Mouse (Mus musculus) limb, embryonic 15.5 days (tissue): ENCODE results near the gene Itih1. TPM values are rescaled to one million over a fixed set of nuclear protein-coding genes. Genes with fewer than 3 reads are reported as not detected.

Experiments used
- ATAC-seq: fragments of 200-750 bp; cut with Nextera tagmentation; 2 replicates; pipeline ENCODE4 v1.8.0; 2017; ENCODE audit warnings: low read depth, moderate TSS enrichment; ENCODE audit not compliant: insufficient number of reproducible peaks, low FRiP score, low TSS enrichment
- H3K27ac ChIP-seq: fragments of 300-500 bp; sonication (generic); 2 replicates; pipeline ENCODE4 v1.5.1; 2015; ENCODE audit warnings: moderate library complexity, mild to moderate bottlenecking, inconsistent platforms
- H3K27me3 ChIP-seq: fragments of 300-500 bp; sonication (generic); 2 replicates; pipeline ENCODE4 v1.6.1; 2015; ENCODE audit warnings: inconsistent platforms
- H3K36me3 ChIP-seq: fragments of 300-500 bp; sonication (generic); 2 replicates; pipeline ENCODE4 v1.6.1; 2015; ENCODE audit warnings: inconsistent platforms
- H3K4me1 ChIP-seq: fragments of 300-500 bp; sonication (generic); 2 replicates; pipeline ENCODE4 v1.6.1; 2015; ENCODE audit warnings: inconsistent platforms
- H3K4me2 ChIP-seq: fragments of 300-500 bp; sonication (generic); 2 replicates; pipeline ENCODE4 v1.6.1; 2015; ENCODE audit warnings: mild to moderate bottlenecking, inconsistent platforms
- H3K4me3 ChIP-seq: fragments of 300-500 bp; sonication (generic); 2 replicates; pipeline ENCODE4 v1.5.1; 2015; ENCODE audit warnings: mild to moderate bottlenecking, inconsistent platforms
- H3K9ac ChIP-seq: fragments of 300-500 bp; sonication (generic); 2 replicates; pipeline ENCODE4 v1.6.1; 2015; ENCODE audit warnings: inconsistent platforms
- H3K9me3 ChIP-seq: fragments of 300-500 bp; sonication (generic); 2 replicates; pipeline ENCODE4 v1.6.1; 2016; ENCODE audit warnings: inconsistent platforms
- WGBS: fragments of 180-500 bp; shearing (Covaris S2); methylation state at CpG from one replicate; pipeline ENCODE4 v1.1.7; 2015; 5-methylcytosine and 5-hydroxymethylcytosine counted together
- polyA plus RNA-seq: library from polyadenylated mRNA; unstranded; fragments of >200 nt; fragmentation: Nextera tagmentation; extraction: Ambion mirVana; gene quantifications from 2 replicates; pipeline ENCODE4 v1.2.1, GENCODE M21; 2015

Itih1 gene
- polyA plus RNA-seq, 1 experiment from 2014 or later, result 0.20 TPM

DNA sequence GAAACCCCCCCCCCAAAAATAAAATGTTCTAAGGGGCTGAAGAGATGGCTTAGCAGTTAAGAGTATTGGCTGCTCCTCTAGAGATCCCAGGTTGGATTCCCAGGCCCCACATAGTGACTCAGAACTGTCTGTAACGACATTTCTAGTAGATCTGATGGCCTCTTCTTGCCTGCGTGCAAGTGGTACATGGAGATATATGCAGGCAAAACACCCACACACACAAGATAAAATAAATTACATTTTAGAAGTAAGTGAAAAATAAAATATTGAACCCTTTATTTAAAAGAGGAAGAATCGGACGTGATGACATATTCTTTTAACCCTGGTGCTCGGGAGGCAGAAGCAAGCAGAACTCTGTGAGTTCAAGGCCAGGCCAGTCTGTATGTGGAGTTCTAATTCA lies 40.5 kb downstream of the Itih1 start:
- no peak overlapping the region for H3K27ac ChIP-seq
- H3K36me3 ChIP-seq, result no peaks in the 10 kb centered on the region

DNA sequence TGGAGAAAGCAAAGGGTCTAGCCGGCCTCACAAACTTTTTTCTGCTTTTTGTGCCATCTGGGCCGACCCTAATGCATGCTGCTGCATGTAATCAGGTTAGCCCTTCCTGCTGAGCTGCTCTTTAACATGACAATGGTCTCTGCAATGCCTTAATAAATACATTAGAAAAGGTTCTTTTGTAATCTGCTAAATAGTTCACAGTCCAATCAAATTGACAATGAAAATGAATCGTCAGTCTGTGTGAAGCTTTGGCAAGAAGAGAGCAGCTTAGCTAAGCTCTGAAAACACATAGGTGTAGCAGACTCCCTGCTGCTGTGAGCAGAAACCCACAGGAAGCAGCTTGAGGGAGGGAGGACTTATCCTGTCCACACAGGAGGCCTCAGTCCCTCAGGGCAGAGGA lies 43.1 kb downstream of the Itih1 start:
- Histone ChIP-seq H3K4me1 (no peaks in the 10 kb centered on the region), H3K4me3 (no peak overlapping the region), H3K27ac (no peak overlapping the region), H3K4me2 (no peak overlapping the region), H3K27me3 (no peaks in the 10 kb centered on the region), H3K36me3 (no peaks in the 10 kb centered on the region), H3K9me3 (no peaks in the 10 kb centered on the region), H3K9ac (no peak overlapping the region)
- WGBS, result 74% methylated on average over 3 of the region's 3 CpGs
- ATAC-seq, result no peak

More for the DNA sequence above, 40.5 kb downstream of the Itih1 start:
- no peaks in the 10 kb centered on the region for H3K27me3 ChIP-seq
- 94% methylated on average over 5 of the region's 5 CpGs for WGBS
- no peaks in the 10 kb centered on the region for H3K9me3 ChIP-seq
- H3K4me2 ChIP-seq, result no peak overlapping the region
- H3K9ac ChIP-seq, result no peak overlapping the region
- ATAC-seq, result no peak
- H3K4me3 ChIP-seq, result no peak overlapping the region
- no peaks in the 10 kb centered on the region for H3K4me1 ChIP-seq

DNA sequence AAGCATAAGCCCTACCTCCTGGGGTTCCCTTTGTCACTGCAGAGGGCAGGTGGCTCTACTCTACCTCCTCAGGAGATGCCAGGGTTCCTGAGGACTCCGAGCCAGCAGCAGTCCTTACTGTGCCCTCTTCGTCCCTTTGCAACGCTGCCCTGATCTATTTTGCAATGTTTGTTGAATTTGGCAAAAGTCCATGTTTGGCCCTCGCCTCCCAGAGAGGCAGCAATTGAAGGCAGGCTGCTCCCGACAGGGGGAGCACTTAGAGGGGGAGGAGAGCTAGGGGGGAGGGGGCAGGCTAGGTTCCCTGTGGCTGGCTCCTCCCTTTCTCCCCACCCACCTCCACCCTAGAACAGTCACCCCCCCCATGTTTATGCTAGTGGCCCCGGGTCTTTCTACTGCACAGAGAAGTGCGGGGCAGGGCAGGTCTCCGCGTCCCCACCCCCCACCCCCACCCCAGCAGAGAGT lies 54.8 kb downstream of the Itih1 start:
- H3K36me3 ChIP-seq, result no peaks in the 10 kb centered on the region
- H3K9me3 ChIP-seq, result no peaks in the 10 kb centered on the region
- no peak overlapping the region for H3K27ac ChIP-seq
- H3K27me3 ChIP-seq, result no peaks in the 10 kb centered on the region
- no peak overlapping the region for H3K9ac ChIP-seq
- peak overlapping the region; percentile 27 for H3K4me2 ChIP-seq
- peaks cover 7% of the 10 kb centered on the region for H3K4me1 ChIP-seq
- no peak for ATAC-seq
- 11% methylated on average over 9 of the region's 9 CpGs for WGBS
- H3K4me3 ChIP-seq, result no peak overlapping the region

DNA sequence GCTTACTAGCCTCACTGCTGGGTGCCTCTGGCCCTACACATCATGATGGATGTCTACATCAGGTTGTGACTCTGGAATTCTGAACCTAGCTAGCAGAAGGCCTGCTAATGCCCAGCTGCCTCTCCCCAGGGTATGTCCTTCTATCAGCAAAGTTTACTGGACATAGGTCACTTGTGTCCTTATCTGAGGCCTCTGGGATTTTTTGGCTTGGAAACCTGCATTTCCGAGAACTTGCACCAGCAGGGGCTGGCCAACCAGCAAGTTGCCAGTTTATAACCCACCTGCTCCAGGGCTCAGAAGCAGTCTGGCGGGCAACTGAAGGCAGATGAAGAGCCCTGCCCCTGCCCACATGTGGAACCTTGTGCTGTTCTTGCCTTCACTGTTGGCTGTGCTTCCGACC lies 56.9 kb downstream of the Itih1 start, which contains the start of gene Itih4:
TSS of gene Itih4 (plus strand) at position 273 of the 400 bp plus-strand sequence.
- ATAC-seq, result no peak
- Histone ChIP-seq H3K36me3 (no peaks in the 10 kb centered on the region), H3K9me3 (no peaks in the 10 kb centered on the region), H3K9ac (no peak within 1 kb of the TSS), H3K4me3 (no peak within 1 kb of the TSS), H3K4me2 (no peak within 1 kb of the TSS), H3K4me1 (peaks cover 7% of the 10 kb centered on the region), H3K27me3 (no peaks in the 10 kb centered on the region), H3K27ac (no peak within 1 kb of the TSS)
- 82% methylated on average over 3 of the region's 3 CpGs for WGBS

DNA sequence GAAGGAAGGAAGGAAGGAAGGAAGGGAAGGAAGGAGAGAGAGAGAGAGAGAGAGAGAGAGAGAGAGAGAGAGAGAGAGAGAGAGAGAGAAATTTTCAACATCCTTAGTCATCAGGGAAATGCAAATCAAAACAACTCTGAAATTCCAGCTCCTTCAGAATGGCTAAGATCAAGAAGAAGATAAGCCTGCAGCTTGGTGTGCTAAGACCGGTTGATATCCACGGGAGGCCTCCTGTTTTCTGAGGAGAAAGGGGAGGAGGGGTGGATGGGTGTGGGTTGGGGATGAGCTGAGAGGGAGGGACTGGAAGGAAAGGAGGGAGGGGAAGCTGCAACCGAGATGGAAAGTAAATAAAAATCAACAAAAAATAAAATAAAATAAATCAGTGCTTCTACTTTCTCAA lies 57.8 kb downstream of the Itih1 start:
- ATAC-seq, result no peak
- Histone ChIP-seq H3K36me3 (no peaks in the 10 kb centered on the region), H3K27me3 (no peaks in the 10 kb centered on the region)

DNA sequence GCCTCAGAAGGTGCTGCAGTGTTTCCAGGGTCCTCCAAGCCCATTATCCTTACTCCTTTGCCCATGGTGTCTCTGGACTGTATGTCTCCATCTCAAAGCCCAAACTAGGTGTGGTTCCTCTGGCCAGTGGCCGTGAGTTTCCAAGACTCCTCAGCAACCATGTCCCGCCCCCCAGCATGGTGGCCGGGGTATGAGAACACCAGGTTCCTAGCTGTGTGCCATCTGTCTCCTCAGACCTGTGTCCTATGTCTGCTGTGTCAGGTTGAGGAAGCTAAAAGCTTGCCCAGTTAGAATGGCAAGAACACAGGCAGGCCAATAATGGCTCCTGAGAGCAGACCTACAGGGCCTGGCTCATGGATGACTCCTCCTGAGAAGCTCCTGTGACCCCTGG lies 61.4 kb downstream of the Itih1 start:
- H3K36me3 ChIP-seq, result peaks cover 5% of the 10 kb centered on the region; the same call in 1 of the 2 replicates
- no peaks in the 10 kb centered on the region for H3K9me3 ChIP-seq
- 86% methylated on average over 3 of the region's 3 CpGs for WGBS
- no peak overlapping the region for H3K9ac ChIP-seq
- H3K27me3 ChIP-seq, result no peaks in the 10 kb centered on the region
- H3K4me2 ChIP-seq, result no peak overlapping the region
- H3K27ac ChIP-seq, result no peak overlapping the region
- H3K4me3 ChIP-seq, result no peak overlapping the region
- H3K4me1 ChIP-seq, result peaks cover 19% of the 10 kb centered on the region; the same call in 1 of the 2 replicates
- ATAC-seq, result no peak

More for the DNA sequence above, 57.8 kb downstream of the Itih1 start:
- H3K9me3 ChIP-seq, result no peaks in the 10 kb centered on the region
- peaks cover 9% of the 10 kb centered on the region for H3K4me1 ChIP-seq
- no peak overlapping the region for H3K4me3 ChIP-seq
- no peak overlapping the region for H3K4me2 ChIP-seq
- H3K27ac ChIP-seq, result no peak overlapping the region
- no peak overlapping the region for H3K9ac ChIP-seq
- 19% methylated on average over 3 of the region's 3 CpGs for WGBS

DNA sequence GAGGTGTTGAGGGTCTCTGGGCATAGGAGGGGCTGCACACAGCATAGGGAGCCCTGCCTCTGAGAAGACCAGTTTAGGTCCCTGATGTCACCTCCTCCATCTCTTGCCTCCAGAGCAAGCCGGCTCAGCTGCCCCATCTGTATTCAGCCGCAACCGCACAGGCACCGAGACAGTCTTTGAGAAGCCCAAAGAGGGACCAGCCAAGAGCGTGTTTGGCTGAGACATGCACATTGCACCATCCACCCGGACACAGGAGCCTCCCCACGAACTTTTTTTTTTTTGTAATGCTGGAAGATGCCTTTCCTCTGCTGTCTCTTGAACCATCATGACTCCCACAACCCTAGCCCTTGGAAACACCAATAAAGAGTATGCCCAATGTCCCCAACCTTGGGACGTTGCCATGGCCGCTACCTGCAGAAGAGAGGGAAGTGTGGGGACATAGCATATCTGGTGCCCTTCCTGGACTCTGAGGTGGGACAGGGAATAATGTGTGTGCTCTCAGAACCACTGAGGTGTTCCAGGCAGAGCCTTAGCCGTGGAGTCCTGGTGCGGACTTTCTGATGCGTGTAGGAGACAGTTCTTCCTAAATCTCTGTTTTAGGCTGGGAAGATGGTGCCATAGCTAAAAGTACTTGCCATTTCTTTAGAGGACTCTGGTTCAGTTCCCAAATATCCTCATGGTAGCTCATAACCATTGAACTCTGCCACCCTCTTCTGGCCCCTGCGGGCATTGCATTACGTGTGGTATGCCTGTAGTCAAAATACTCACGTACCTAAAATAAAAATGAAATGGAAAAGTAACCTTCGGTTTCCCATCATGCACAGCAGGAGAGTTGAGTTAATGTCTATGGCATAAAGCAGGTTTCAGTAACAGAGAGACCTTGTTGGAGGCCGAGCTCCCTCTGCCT lies 62.0 kb downstream of the Itih1 start:
- no peaks in the 10 kb centered on the region for H3K27me3 ChIP-seq
- no peak overlapping the region for H3K9ac ChIP-seq
- H3K4me3 ChIP-seq, result no peak overlapping the region
- H3K27ac ChIP-seq, result no peak overlapping the region
- H3K4me2 ChIP-seq, result no peak overlapping the region
- H3K4me1 ChIP-seq, result peaks cover 19% of the 10 kb centered on the region; the same call in 1 of the 2 replicates
- no peaks in the 10 kb centered on the region for H3K9me3 ChIP-seq
- H3K36me3 ChIP-seq, result peaks cover 9% of the 10 kb centered on the region; the same call in 1 of the 2 replicates
- ATAC-seq, result no peak
- WGBS, result 76% methylated on average over 17 of the region's 17 CpGs

DNA sequence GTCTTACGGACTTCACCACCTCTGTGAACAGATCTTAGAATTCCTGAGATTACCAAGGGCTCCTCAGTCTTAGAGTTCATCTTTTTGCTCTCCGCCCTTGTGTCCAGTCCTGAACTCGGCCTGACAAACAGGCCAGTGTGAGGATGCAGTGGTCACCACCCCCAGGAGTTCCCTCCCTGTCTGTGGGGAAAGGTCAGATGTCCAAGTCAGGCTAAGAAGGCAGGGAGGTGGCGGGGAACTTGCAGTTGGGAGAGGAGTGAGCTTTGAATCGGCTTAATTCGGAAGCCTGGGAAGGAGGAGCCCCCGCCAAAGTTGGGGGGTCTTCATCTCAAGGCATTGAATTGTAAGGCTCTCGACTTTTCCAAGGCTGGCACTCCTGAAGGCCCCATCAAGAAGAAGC lies 62.8 kb downstream of the Itih1 start:
- Histone ChIP-seq H3K4me1 (peaks cover 19% of the 10 kb centered on the region; the same call in 1 of the 2 replicates), H3K4me3 (no peak overlapping the region), H3K36me3 (peaks cover 14% of the 10 kb centered on the region), H3K4me2 (no peak overlapping the region), H3K9me3 (no peaks in the 10 kb centered on the region), H3K27me3 (no peaks in the 10 kb centered on the region), H3K27ac (peak overlapping the region; percentile 68; the same call in 1 of the 2 replicates), H3K9ac (no peak overlapping the region)
- ATAC-seq, result no peak
- WGBS, result 74% methylated on average over 8 of the region's 8 CpGs

DNA sequence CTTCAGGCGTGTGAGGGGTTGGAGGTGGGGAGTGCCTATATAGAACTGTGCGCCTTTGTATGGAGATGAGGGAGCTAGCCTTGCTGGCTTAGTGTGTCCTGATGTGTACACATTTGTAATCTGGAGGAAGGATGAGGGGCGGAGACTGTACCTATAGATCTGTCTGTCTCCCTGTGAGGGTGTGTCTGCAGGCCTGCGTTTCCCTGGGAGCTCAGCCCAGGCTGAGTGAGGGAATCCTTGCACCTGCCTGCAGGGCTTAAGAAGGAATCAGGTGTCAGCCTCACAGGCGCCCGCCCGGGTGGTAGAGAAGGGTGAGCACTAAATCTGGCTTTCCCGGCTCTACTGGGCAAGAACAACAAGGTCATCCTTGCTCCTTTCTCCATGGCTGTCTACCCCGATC lies 63.3 kb downstream of the Itih1 start:
- Histone ChIP-seq H3K4me3 (no peak overlapping the region), H3K27ac (peak overlapping the region; percentile 68), H3K36me3 (peaks cover 17% of the 10 kb centered on the region), H3K9me3 (no peaks in the 10 kb centered on the region), H3K9ac (no peak overlapping the region), H3K27me3 (no peaks in the 10 kb centered on the region), H3K4me2 (no peak overlapping the region), H3K4me1 (peaks cover 19% of the 10 kb centered on the region; the same call in 1 of the 2 replicates)
- 52% methylated on average over 9 of the region's 9 CpGs for WGBS
- peak; percentile 30; the same call in 1 of the 2 replicates for ATAC-seq

Other genes with a start within 250 kb of the Itih1 start
- 11.3 and 14.1 TPM in 2 replicates for gene Sfmbt1, start 228.4 kb downstream of the Itih1 start, polyA plus RNA-seq
- 22.0 and 27.9 TPM in 2 replicates for gene Tmem110, start 117.7 kb downstream of the Itih1 start, polyA plus RNA-seq
- gene Mustn1, start 64.1 kb downstream of the Itih1 start, polyA plus RNA-seq, result 20.0 and 42.6 TPM in 2 replicates
- gene Itih4, start 56.8 kb downstream of the Itih1 start, polyA plus RNA-seq, result 0.09 and 0.28 TPM in 2 replicates
- 0.42 and 1.4 TPM in 2 replicates for gene Itih3, start 19.5 kb downstream of the Itih1 start, polyA plus RNA-seq
- gene Nek4, start 8.1 kb upstream of the Itih1 start, polyA plus RNA-seq, result 10.1 and 11.2 TPM in 2 replicates
- gene Glt8d1, start 58.1 kb upstream of the Itih1 start, polyA plus RNA-seq, result 62.8 and 67.4 TPM in 2 replicates
- 417 and 446 TPM in 2 replicates for gene Spcs1, start 58.4 kb upstream of the Itih1 start, polyA plus RNA-seq
- 106 and 117 TPM in 2 replicates for gene Pbrm1, start 75.8 kb upstream of the Itih1 start, polyA plus RNA-seq
- 105 and 113 TPM in 2 replicates for gene Gnl3, start 75.9 kb upstream of the Itih1 start, polyA plus RNA-seq
- 58.9 and 64.1 TPM in 2 replicates for gene Smim4, start 185.7 kb upstream of the Itih1 start, polyA plus RNA-seq
- 336 and 349 TPM in 2 replicates for gene Nt5dc2, start 187.8 kb upstream of the Itih1 start, polyA plus RNA-seq
- 42.5 and 44.4 TPM in 2 replicates for gene Stab1, start 225.4 kb upstream of the Itih1 start, polyA plus RNA-seq